Mouse (Mus musculus) cerebellum, adult 9-10 months (tissue): Measurements from ENCODE around the gene Cacnb1.

Experiments used
- DNase-seq: peaks from one replicate; pipeline ENCODE4 v3.0.0; 2022

The Cacnb1 gene

DNA sequence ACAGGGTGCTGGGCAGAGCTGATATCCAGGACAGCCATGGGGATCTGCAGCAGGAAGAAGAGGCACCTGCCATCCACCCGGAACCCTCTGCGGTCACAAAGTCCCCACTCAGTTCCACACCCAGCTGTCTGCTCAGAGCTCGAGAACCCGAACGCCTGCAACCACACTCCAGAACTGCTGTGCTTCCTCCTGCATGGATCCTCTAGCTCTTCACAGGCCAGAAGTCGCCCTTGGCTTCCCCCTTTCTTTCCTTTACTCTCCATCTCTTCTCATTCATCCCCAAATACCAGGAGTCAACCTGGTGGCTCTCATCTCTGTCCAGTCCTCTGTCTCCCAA, 68.9 kb downstream of the Cacnb1 start:
- no peak for DNase-seq

DNA sequence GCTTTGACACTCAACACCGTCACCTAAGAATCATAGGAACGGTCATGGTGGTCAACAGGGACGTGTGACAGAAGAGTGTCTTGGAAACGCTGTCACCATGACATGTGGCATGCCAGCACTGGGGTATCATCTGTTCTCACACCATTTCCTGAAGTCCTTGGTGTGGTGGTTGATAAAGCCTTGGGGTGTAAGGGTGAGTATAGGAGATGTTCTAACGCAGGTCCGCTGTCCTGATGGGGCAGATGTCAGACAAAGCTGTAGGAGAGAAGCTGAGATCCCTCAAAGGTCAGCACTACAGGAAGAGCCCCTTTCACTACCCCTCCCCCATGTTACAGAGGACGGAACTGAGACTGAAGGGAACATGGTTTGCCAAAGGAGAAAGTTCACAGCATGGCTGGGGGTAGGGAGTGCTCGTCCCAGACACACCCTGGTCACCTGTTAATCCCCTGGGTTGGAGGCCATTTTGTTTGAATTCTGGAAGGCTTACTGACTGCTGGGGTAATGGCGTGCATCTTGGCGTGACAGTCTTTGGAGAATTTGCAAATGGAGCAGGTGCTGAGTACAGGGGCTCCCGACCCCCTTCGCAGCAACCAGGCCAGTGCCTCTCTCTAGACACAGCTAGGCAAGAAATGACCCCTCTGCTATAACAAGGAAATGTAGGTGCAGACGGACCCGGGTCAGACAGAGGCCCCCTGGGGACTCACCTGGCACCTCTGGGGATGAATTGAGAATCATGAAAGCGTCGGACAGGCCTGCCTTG, 69.5 kb downstream of the Cacnb1 start:
- DNase-seq = no peak

DNA sequence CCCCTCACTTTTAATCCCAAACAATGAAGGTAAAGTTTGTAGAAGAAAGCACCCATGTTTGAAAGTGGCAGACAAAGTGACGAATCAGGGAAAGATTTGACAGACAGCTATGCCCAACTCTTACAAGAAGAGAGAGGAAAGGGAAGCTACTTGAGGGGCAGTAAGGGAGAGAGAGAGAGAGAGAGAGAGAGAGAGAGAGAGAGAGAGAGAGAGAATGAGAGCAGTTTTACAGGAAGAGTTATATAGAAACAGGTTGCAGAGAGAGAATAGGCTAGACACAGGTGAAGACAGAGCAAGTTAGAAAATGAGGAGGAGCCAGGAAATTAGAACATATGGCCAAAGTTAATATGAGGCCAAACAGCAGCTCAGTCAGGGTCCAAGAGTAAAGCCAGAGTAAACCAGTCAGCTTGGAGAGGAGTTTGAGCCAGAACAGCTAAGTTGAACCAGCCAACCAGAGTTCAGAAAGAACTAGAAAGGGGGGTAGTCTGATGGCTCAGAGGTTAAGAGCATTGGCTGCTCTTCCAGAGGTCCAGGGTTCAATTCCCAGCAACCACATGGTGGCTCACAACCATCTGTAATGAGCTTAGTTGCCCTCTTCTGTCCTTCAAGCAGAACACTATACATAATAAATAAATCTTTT, 70.3 kb downstream of the Cacnb1 start:
- DNase-seq = no peak
